Mouse (Mus musculus) MEL-GATA-1-ER (cell line): ENCODE measurements at regions not wholly inside any gene's neighbourhood (a gene's known extent, or its start where the extent isn't known, plus 50 kb on each side); places are given as distances from the start of the nearest gene placed in this dataset.
"Not testable (repeated sequence)": the region's sequence is repeated elsewhere in the genome, so short reads cannot be mapped to it uniquely, and the experiment has no call there.

Experiments used
- DNase-seq: peaks from one replicate; pipeline ENCODE4 v3.0.0-alpha.2; 2012; ENCODE audit warnings: low read depth; ENCODE audit errors: extremely low read depth

DNA sequence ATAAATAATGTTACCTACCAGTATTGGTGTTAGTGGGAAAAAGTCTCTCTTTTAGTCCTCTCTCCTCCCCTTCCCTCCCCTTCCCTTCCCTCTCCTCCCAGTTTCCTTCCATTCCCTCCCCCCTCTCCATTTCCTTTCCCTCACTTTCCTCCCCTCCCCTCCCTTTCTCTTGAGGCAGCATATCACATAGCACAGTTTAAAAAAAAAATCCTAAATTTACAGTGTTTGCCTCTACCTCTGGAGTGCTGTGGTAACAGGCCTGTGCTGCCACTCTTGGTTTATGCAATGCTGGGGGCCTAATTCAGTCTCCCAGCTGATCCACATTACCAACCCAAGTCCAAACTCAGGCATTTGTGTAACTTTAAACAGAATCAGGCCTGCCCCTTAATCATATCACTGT lies 52.1 kb upstream of the Slc44a3 start:
- no peak for DNase-seq

DNA sequence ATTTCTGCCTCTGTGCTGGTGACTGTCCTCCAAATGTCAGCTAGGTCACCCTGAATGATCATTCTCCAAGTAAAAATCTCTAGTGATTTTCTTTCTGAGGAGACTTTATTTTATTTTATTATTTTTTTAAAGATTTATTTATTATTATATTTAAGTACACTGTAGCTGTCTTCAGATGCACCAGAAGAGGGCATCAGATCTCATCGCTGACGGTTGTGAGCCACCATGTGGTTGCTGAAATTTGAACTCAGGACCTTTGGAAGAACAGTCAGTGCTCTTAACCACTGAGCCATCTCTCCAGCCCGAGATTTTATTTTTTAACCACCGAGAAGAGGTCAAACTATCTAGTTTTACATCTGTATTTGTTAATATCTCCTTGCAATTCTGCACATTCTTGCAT lies 50.5 kb upstream of the Slc44a3 start:
- DNase-seq = not testable (repeated sequence)
